Mouse (Mus musculus): Measurements from ENCODE around the gene Ppp3cb. TPM values are rescaled to one million over a fixed set of nuclear protein-coding genes. Genes with fewer than 3 reads are reported as not detected.
A peak's percentile ranks its signal among the peaks of the same experiment; 100 is the strongest.
"Not testable (repeated sequence)": the region's sequence is repeated elsewhere in the genome, so short reads cannot be mapped to it uniquely, and the experiment has no call there.

Gene Ppp3cb
- 22.5 and 27.5 TPM in 2 replicates for polyA plus RNA-seq (2015; fragmentation: Nextera tagmentation; extraction: Ambion mirVana)

- Histone ChIP-seq H3K9ac (ENCODE audit: low read length) (peak within 1 kb of the TSS; percentile 99), H3K9me3 (replicated peaks; ENCODE audit: control insufficient read depth, low read length) (no peaks in the 10 kb centered on the region), H3K4me2 (ENCODE audit: low read depth, low read length) (peak within 1 kb of the TSS; percentile 62), H3K4me1 (ENCODE audit: control insufficient read depth, insufficient read depth, low read length) (peaks cover 7% of the 10 kb centered on the region), H3K4me3 (replicated peaks; ENCODE audit: low read length) (peak within 1 kb of the TSS; percentile 88), H3K36me3 (ENCODE audit: control insufficient read depth, insufficient read depth, low read length) (no peaks in the 10 kb centered on the region), H3K27ac (ENCODE audit: low read length) (peak within 1 kb of the TSS; percentile 97), H3K27me3 (ENCODE audit: control insufficient read depth, insufficient read depth, low read length) (no peaks in the 10 kb centered on the region)
- WGBS: under 1% methylated on average over 29 of the region's 29 CpGs
- ATAC-seq (ENCODE audit: insufficient read depth, low FRiP score): peak; percentile 91
These were observed at the start of gene Ppp3cb for GRCm38 (mm10) chr14:20546415-20546814. Ppp3cb (minus strand) TSS chr14:20546573.

- Histone ChIP-seq H3K4me2 (ENCODE audit: low read depth, low read length) (no peak overlapping the region), H3K36me3 (ENCODE audit: control insufficient read depth, insufficient read depth, low read length) (no peaks in the 10 kb centered on the region), H3K27ac (ENCODE audit: low read length) (no peak overlapping the region), H3K9me3 (replicated peaks; ENCODE audit: control insufficient read depth, low read length) (no peaks in the 10 kb centered on the region), H3K27me3 (ENCODE audit: control insufficient read depth, insufficient read depth, low read length) (no peaks in the 10 kb centered on the region), H3K4me3 (replicated peaks; ENCODE audit: low read length) (no peak overlapping the region), H3K4me1 (ENCODE audit: control insufficient read depth, insufficient read depth, low read length) (no peaks in the 10 kb centered on the region), H3K9ac (ENCODE audit: low read length) (no peak overlapping the region)
- WGBS: 61% methylated on average over 3 of the region's 3 CpGs
- no peak for ATAC-seq (ENCODE audit: insufficient read depth, low FRiP score)
These were observed 49.4 kb upstream of the Ppp3cb start for GRCm38 (mm10) chr14:20595781-20596180.

- no peak overlapping the region for H3K4me2 ChIP-seq (ENCODE audit: low read depth, low read length)
- peak overlapping the region; percentile 59; the same call in 1 of the 2 replicates for H3K27ac ChIP-seq (ENCODE audit: low read length)
- no peak overlapping the region for H3K4me3 ChIP-seq (replicated peaks; ENCODE audit: low read length)
- H3K9me3 ChIP-seq (replicated peaks; ENCODE audit: control insufficient read depth, low read length): no peaks in the 10 kb centered on the region
- H3K27me3 ChIP-seq (ENCODE audit: control insufficient read depth, insufficient read depth, low read length): no peaks in the 10 kb centered on the region
- 66% methylated on average over 5 of the region's 5 CpGs for WGBS
- H3K36me3 ChIP-seq (ENCODE audit: control insufficient read depth, insufficient read depth, low read length): peaks cover 3% of the 10 kb centered on the region; the same call in 1 of the 2 replicates
- H3K4me1 ChIP-seq (ENCODE audit: control insufficient read depth, insufficient read depth, low read length): no peaks in the 10 kb centered on the region
- ATAC-seq (ENCODE audit: insufficient read depth, low FRiP score): no peak
- no peak overlapping the region for H3K9ac ChIP-seq (ENCODE audit: low read length)
These were observed 41.1 kb upstream of the Ppp3cb start for GRCm38 (mm10) chr14:20587458-20587857.

- Histone ChIP-seq H3K36me3 (ENCODE audit: control insufficient read depth, insufficient read depth, low read length) (0 out of 2 replicates have a peak, but pooled peaks cover 2% of the 10 kb centered on the region), H3K4me2 (ENCODE audit: low read depth, low read length) (no peak overlapping the region), H3K9me3 (replicated peaks; ENCODE audit: control insufficient read depth, low read length) (no peaks in the 10 kb centered on the region), H3K27ac (ENCODE audit: low read length) (no peak overlapping the region), H3K4me3 (replicated peaks; ENCODE audit: low read length) (no peak overlapping the region), H3K4me1 (ENCODE audit: control insufficient read depth, insufficient read depth, low read length) (no peaks in the 10 kb centered on the region), H3K9ac (ENCODE audit: low read length) (no peak overlapping the region), H3K27me3 (ENCODE audit: control insufficient read depth, insufficient read depth, low read length) (no peaks in the 10 kb centered on the region)
- no peak for ATAC-seq (ENCODE audit: insufficient read depth, low FRiP score)
- WGBS: 75% methylated on average over 6 of the region's 6 CpGs
These were observed 32.5 kb upstream of the Ppp3cb start for GRCm38 (mm10) chr14:20578822-20579407.

GRCm38 (mm10) chr14:20576179-20576578 is 29.8 kb upstream of the Ppp3cb start:
- no peak overlapping the region for H3K4me2 ChIP-seq (ENCODE audit: low read depth, low read length)
- H3K9ac ChIP-seq (ENCODE audit: low read length): no peak overlapping the region
- ATAC-seq (ENCODE audit: insufficient read depth, low FRiP score): peak; percentile 33; the same call in 1 of the 2 replicates
- H3K27ac ChIP-seq (ENCODE audit: low read length): no peak overlapping the region
- no peaks in the 10 kb centered on the region for H3K9me3 ChIP-seq (replicated peaks; ENCODE audit: control insufficient read depth, low read length)
- H3K27me3 ChIP-seq (ENCODE audit: control insufficient read depth, insufficient read depth, low read length): no peaks in the 10 kb centered on the region
- WGBS: 51% methylated on average over 7 of the region's 7 CpGs
- H3K36me3 ChIP-seq (ENCODE audit: control insufficient read depth, insufficient read depth, low read length): 0 out of 2 replicates have a peak, but pooled peaks cover 2% of the 10 kb centered on the region
- no peak overlapping the region for H3K4me3 ChIP-seq (replicated peaks; ENCODE audit: low read length)
- no peaks in the 10 kb centered on the region for H3K4me1 ChIP-seq (ENCODE audit: control insufficient read depth, insufficient read depth, low read length)

- not testable (repeated sequence) for H3K4me3 ChIP-seq (replicated peaks; ENCODE audit: low read length); H3K4me1 ChIP-seq (ENCODE audit: control insufficient read depth, insufficient read depth, low read length); H3K4me2 ChIP-seq (ENCODE audit: low read depth, low read length); H3K27ac ChIP-seq (ENCODE audit: low read length); H3K27me3 ChIP-seq (ENCODE audit: control insufficient read depth, insufficient read depth, low read length); H3K9ac ChIP-seq (ENCODE audit: low read length); H3K9me3 ChIP-seq (replicated peaks; ENCODE audit: control insufficient read depth, low read length); ATAC-seq (ENCODE audit: insufficient read depth, low FRiP score); H3K36me3 ChIP-seq (ENCODE audit: control insufficient read depth, insufficient read depth, low read length)
- 89% methylated on average over 3 of the region's 3 CpGs for WGBS
These were observed 26.8 kb upstream of the Ppp3cb start for GRCm38 (mm10) chr14:20573196-20573595.

GRCm38 (mm10) chr14:20565256-20566021 is 19.1 kb upstream of the Ppp3cb start:
- peak; percentile 80 for ATAC-seq (ENCODE audit: insufficient read depth, low FRiP score)
- H3K4me1 ChIP-seq (ENCODE audit: control insufficient read depth, insufficient read depth, low read length): 0 out of 2 replicates have a peak, but pooled peaks cover 2% of the 10 kb centered on the region
- peak overlapping the region; percentile 76 for H3K27ac ChIP-seq (ENCODE audit: low read length)
- H3K4me2 ChIP-seq (ENCODE audit: low read depth, low read length): peak overlapping the region; percentile 10; the same call in 1 of the 2 replicates
- H3K9ac ChIP-seq (ENCODE audit: low read length): no peak overlapping the region
- no peaks in the 10 kb centered on the region for H3K27me3 ChIP-seq (ENCODE audit: control insufficient read depth, insufficient read depth, low read length)
- 48% methylated on average over 9 of the region's 9 CpGs for WGBS
- 0 out of 2 replicates have a peak, but pooled peaks cover 4% of the 10 kb centered on the region for H3K36me3 ChIP-seq (ENCODE audit: control insufficient read depth, insufficient read depth, low read length)
- no peak overlapping the region for H3K4me3 ChIP-seq (replicated peaks; ENCODE audit: low read length)
- H3K9me3 ChIP-seq (replicated peaks; ENCODE audit: control insufficient read depth, low read length): no peaks in the 10 kb centered on the region

GRCm38 (mm10) chr14:20564692-20565091 is 18.3 kb upstream of the Ppp3cb start:
- WGBS: 64% methylated on average over 12 of the region's 12 CpGs

GRCm38 (mm10) chr14:20561897-20562296 is 15.5 kb upstream of the Ppp3cb start:
- Histone ChIP-seq H3K27ac (ENCODE audit: low read length) (no peak overlapping the region), H3K4me3 (replicated peaks; ENCODE audit: low read length) (no peak overlapping the region), H3K4me2 (ENCODE audit: low read depth, low read length) (no peak overlapping the region), H3K9me3 (replicated peaks; ENCODE audit: control insufficient read depth, low read length) (no peaks in the 10 kb centered on the region), H3K27me3 (ENCODE audit: control insufficient read depth, insufficient read depth, low read length) (no peaks in the 10 kb centered on the region), H3K4me1 (ENCODE audit: control insufficient read depth, insufficient read depth, low read length) (0 out of 2 replicates have a peak, but pooled peaks cover 2% of the 10 kb centered on the region), H3K36me3 (ENCODE audit: control insufficient read depth, insufficient read depth, low read length) (0 out of 2 replicates have a peak, but pooled peaks cover 10% of the 10 kb centered on the region), H3K9ac (ENCODE audit: low read length) (no peak overlapping the region)
- 90% methylated on average over 5 of the region's 5 CpGs for WGBS
- no peak for ATAC-seq (ENCODE audit: insufficient read depth, low FRiP score)

More at GRCm38 (mm10) chr14:20564692-20565091, 18.3 kb upstream of the Ppp3cb start:
- 0 out of 2 replicates have a peak, but pooled peaks cover 4% of the 10 kb centered on the region for H3K36me3 ChIP-seq (ENCODE audit: control insufficient read depth, insufficient read depth, low read length)
- no peaks in the 10 kb centered on the region for H3K9me3 ChIP-seq (replicated peaks; ENCODE audit: control insufficient read depth, low read length)
- 0 out of 2 replicates have a peak, but pooled peaks cover 2% of the 10 kb centered on the region for H3K4me1 ChIP-seq (ENCODE audit: control insufficient read depth, insufficient read depth, low read length)
- H3K4me2 ChIP-seq (ENCODE audit: low read depth, low read length): no peak overlapping the region
- no peak for ATAC-seq (ENCODE audit: insufficient read depth, low FRiP score)
- H3K9ac ChIP-seq (ENCODE audit: low read length): no peak overlapping the region; the same call in 1 of the 2 replicates
- H3K4me3 ChIP-seq (replicated peaks; ENCODE audit: low read length): no peak overlapping the region
- peak overlapping the region; percentile 76; the same call in 1 of the 2 replicates for H3K27ac ChIP-seq (ENCODE audit: low read length)
- H3K27me3 ChIP-seq (ENCODE audit: control insufficient read depth, insufficient read depth, low read length): no peaks in the 10 kb centered on the region

All from stomach, embryonic 16.5 days (tissue).